Mouse (Mus musculus) C2C12 (cell line): Measurements from ENCODE around the gene Il1rapl2.

Experiments
- CTCF ChIP-seq: IDR thresholded peaks from one replicate; pipeline ENCODE4 v1.5.1; 2011; ENCODE audit not compliant: control insufficient read depth, insufficient read depth, insufficient read length
- MAX ChIP-seq: IDR thresholded peaks from one replicate; pipeline ENCODE4 v1.6.1; 2011; ENCODE audit warnings: mild to moderate bottlenecking, control low read depth

DNA sequence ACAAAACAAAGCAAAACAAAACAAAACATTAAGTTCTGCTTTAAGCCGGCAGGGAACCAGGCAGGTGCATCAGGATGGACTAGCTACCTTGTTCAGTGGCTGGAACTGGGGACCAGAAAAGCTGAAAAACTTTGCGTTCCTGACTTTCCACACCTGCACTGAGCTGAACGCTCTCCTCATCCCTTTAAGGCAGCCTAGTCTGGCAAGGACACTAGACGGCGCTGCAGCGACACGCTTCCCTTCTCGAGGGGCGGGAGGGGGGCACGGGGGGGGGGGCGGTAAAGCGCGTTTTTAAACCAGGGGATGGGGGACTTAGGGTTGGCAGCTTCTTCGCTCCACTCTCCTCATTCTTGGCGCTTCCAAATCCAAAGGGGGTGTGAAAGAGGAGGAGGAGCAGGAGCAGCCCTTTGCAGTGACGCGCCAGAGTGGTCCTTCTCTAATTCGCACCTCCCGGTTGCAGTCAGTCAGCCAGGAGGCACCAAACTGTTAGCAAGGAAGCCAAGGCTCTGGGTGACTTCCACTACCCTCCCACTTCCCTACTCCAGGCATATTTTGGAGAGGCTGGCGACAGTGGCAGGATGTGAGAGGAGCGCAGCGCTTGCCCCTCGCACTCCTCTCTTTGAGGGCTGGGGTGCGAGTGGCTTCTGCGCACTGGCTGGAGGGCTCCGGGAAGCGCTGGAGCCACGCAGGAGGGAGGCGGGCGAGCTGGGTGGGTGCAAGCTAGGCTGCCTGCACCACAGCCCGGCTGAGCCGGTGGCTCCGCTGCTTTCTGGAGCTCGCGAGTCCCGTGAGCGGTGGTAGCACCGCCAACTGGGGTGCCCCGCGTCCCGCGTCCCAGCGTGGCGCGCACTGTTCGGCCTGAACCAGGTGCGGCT is at the start of gene Il1rapl2:
- no peak for TF ChIP-seq CTCF
- no peak for TF ChIP-seq MAX
